Comparison of ENCODE assay signal across 18 mouse cellular contexts in the genomic region with DNA sequence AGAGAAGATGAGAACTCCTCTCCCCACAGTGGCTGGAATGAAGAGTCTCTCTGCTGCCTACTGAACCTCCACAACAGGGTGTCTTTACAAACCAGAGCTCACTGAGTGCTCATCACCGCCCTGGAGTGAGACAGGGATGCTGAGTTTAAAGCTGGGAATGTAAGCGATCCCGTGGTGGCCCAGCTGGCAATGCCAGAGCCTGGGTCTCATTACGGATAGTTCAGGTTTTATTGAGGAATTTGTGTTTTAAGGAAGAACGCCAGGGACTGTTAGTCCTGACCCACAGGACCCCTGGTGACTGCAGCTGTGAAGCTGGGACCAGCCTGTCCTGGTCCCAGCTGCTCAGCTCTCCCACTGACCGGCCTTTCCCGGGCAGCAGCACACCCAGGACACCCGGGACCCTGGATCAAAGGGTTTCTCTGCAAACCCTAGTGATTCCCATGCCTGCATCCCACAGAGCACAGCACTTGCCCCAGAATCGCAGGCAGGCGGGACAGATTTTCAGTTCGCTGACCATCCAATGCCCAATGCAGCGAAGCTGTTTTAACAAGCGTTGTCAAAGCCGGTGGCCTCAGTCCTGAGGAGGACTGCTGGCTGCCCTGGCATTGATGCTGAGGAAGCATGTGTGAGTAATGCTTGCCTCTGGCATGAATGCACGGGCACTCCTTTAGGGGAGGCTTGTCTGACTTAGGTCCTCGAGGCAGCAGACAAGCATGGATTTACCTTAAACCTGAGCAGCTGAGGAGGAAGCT.
DNase-seq lines count a peak whose midpoint lies in the region; ATAC-seq and TF ChIP-seq lines count a peak whose summit lies in the region.
"Had no signal": no experiment of that assay in that cellular context is flagged by ENCODE, and none has a peak within 500 bp of the region (broad histone marks: within the 10 kb centered on the region; RNA-seq: fewer than 3 reads in every experiment).

No protein-coding gene starts in this region.

- no peaks in the 10 kb centered on the region for H3K36me3 ChIP-seq in hindbrain, embryonic 10.5 days
- no peaks in the 10 kb centered on the region for H3K36me3 ChIP-seq in hindbrain, embryonic 16.5 days (ENCODE audit: control insufficient read depth, insufficient read depth, low read length)
- no peaks in the 10 kb centered on the region for H3K36me3 ChIP-seq in embryonic facial prominence, embryonic 15.5 days
- H3K36me3 ChIP-seq in liver, embryonic 14.5 days (replicated peaks; ENCODE audit: control insufficient read depth, insufficient read depth, low read depth) = no peaks in the 10 kb centered on the region
- H3K36me3 ChIP-seq: heart, embryonic 10.5 days had no signal

- H3K9me3 ChIP-seq in hindbrain, embryonic 10.5 days = no peaks in the 10 kb centered on the region
- H3K9me3 ChIP-seq in hindbrain, embryonic 16.5 days (ENCODE audit: control insufficient read depth, low read length) = no peaks in the 10 kb centered on the region
- no peaks in the 10 kb centered on the region for H3K9me3 ChIP-seq in embryonic facial prominence, embryonic 15.5 days (replicated peaks)
- H3K9me3 ChIP-seq in liver, embryonic 14.5 days (ENCODE audit: control insufficient read depth, low read length) = no peaks in the 10 kb centered on the region
- H3K9me3 ChIP-seq: heart, embryonic 10.5 days had no signal

- 0 out of 2 replicates have a peak overlapping the region, but pooled peaks have one; percentile 41 for H3K27ac ChIP-seq in hindbrain, embryonic 10.5 days
- no peak overlapping the region for H3K27ac ChIP-seq in hindbrain, embryonic 16.5 days (ENCODE audit: low read depth, low read length)
- 0 out of 2 replicates have a peak overlapping the region, but pooled peaks have one; percentile 6 for H3K27ac ChIP-seq in embryonic facial prominence, embryonic 15.5 days (replicated peaks)
- H3K27ac ChIP-seq in liver, embryonic 14.5 days = no peak overlapping the region
- H3K27ac ChIP-seq: heart, embryonic 10.5 days had no signal

- TF ChIP-seq CTCF in liver, embryonic 14.5 days (IDR thresholded peaks at IDR 0.05; ENCODE audit: low read depth) = no peak

- no peak for TF ChIP-seq EP300 in liver, embryonic 14.5 days (IDR thresholded peaks at IDR 0.05; ENCODE audit: low read depth)

- no peak overlapping the region for H3K9ac ChIP-seq in hindbrain, embryonic 16.5 days (ENCODE audit: low read depth, low read length)
- H3K9ac ChIP-seq in embryonic facial prominence, embryonic 15.5 days = no peak overlapping the region
- H3K9ac ChIP-seq in liver, embryonic 14.5 days (replicated peaks) = no peak overlapping the region

- H3K4me1 ChIP-seq in hindbrain, embryonic 10.5 days (replicated peaks) = peaks cover 26% of the 10 kb centered on the region
- no peaks in the 10 kb centered on the region; the same call in 1 of the 2 replicates for H3K4me1 ChIP-seq in hindbrain, embryonic 16.5 days (ENCODE audit: control insufficient read depth, insufficient read depth, low read depth, low read length)
- H3K4me1 ChIP-seq in embryonic facial prominence, embryonic 15.5 days = peaks cover 29% of the 10 kb centered on the region
- H3K4me1 ChIP-seq in liver, embryonic 14.5 days (replicated peaks; ENCODE audit: control insufficient read depth in 2 of 2, insufficient read depth in 2 of 2, low read length in 1 of 2) = peaks cover 15 to 18% of the 10 kb centered on the region in 2 experiments

- ATAC-seq in hindbrain, embryonic 16.5 days = no peak
- ATAC-seq in embryonic facial prominence, embryonic 15.5 days (ENCODE audit: insufficient number of reproducible peaks, low FRiP score, low TSS enrichment, low read depth) = no peak
- peak; percentile 21; the same call in 1 of the 2 replicates for ATAC-seq in liver, embryonic 14.5 days (ENCODE audit: insufficient read depth)

- no peak overlapping the region for H3K4me2 ChIP-seq in hindbrain, embryonic 16.5 days (ENCODE audit: low read length)
- H3K4me2 ChIP-seq in embryonic facial prominence, embryonic 15.5 days (replicated peaks) = no peak overlapping the region
- peak overlapping the region; percentile 47 for H3K4me2 ChIP-seq in liver, embryonic 14.5 days (ENCODE audit: low read depth)
- H3K4me2 ChIP-seq: midbrain, embryonic 11.5 days had no signal

- WGBS in hindbrain, embryonic 10.5 days = 41% methylated on average over 16 of the region's 16 CpGs
- 38% methylated on average over 16 of the region's 16 CpGs for WGBS in hindbrain, embryonic 16.5 days
- 52% methylated on average over 16 of the region's 16 CpGs for WGBS in embryonic facial prominence, embryonic 15.5 days
- WGBS in liver, embryonic 14.5 days (ENCODE audit: insufficient replicate concordance) = 64% methylated on average over 16 of the region's 16 CpGs

- H3K4me3 ChIP-seq in hindbrain, embryonic 10.5 days = no peak overlapping the region
- no peak overlapping the region for H3K4me3 ChIP-seq in hindbrain, embryonic 16.5 days (ENCODE audit: low read length)
- H3K4me3 ChIP-seq in embryonic facial prominence, embryonic 15.5 days (replicated peaks) = no peak overlapping the region
- no peak overlapping the region for H3K4me3 ChIP-seq in liver, embryonic 14.5 days (ENCODE audit: insufficient read depth in 1 of 2, low read depth in 2 of 2, low read length in 2 of 2)
- H3K4me3 ChIP-seq: heart, embryonic 10.5 days had no signal

- no peak for DNase-seq in hindbrain, embryonic 10.5 days (ENCODE audit: low spot score)
- DNase-seq in Muller cell, postnatal 12 days (ENCODE audit: inconsistent ontology term) = peak; percentile 90
- no peak for DNase-seq in liver, embryonic 14.5 days (ENCODE audit: low read depth in 3 of 3, low spot score in 3 of 3)
- DNase-seq in lung, postnatal 25 days (ENCODE audit: low spot score) = no peak
- no peak for DNase-seq in adrenal gland, adult 18-20 months (ENCODE audit: low spot score in 2 of 2)
- DNase-seq in layer of hippocampus, adult 8-10 months (ENCODE audit: low spot score in 2 of 2) = no peak
- DNase-seq: cerebellum, adult 9-10 months; embryo, embryonic 11 days; gastrocnemius, postnatal 14 days; heart, postnatal 36 days; layer of hippocampus, adult 9-11 months; lung, postnatal 10 days; right cerebral cortex, postnatal 14 days; thymus, adult 2 months had no signal

- H3K27me3 ChIP-seq in hindbrain, embryonic 10.5 days (ENCODE audit: insufficient read depth, poor library complexity, severe bottlenecking) = no peaks in the 10 kb centered on the region
- no peaks in the 10 kb centered on the region for H3K27me3 ChIP-seq in hindbrain, embryonic 16.5 days (replicated peaks; ENCODE audit: control insufficient read depth, insufficient read depth, low read length)
- H3K27me3 ChIP-seq in embryonic facial prominence, embryonic 15.5 days = no peaks in the 10 kb centered on the region
- H3K27me3 ChIP-seq in liver, embryonic 14.5 days (ENCODE audit: control insufficient read depth, insufficient read depth, low read length) = no peaks in the 10 kb centered on the region

Comparison
In these comparisons a context has a peak if more than half of its experiments do, and no peak if none do; other contexts are left out.
1. H3K27ac ChIP-seq: peak in hindbrain, embryonic 10.5 days (single experiment) and embryonic facial prominence, embryonic 15.5 days (single experiment); none in hindbrain, embryonic 16.5 days (single experiment) and liver, embryonic 14.5 days (single experiment).